Mouse (Mus musculus) neural tube, embryonic 13.5 days (tissue): ENCODE data around the gene B230118H07Rik. TPM values are rescaled to one million over a fixed set of nuclear protein-coding genes. Genes with fewer than 3 reads are reported as not detected.

Experiments used
- ATAC-seq: fragments of 200-750 bp; cut with Nextera tagmentation; 2 replicates; pipeline ENCODE4 v1.8.0; 2017; ENCODE audit warnings: low read depth, mild to moderate bottlenecking, moderate TSS enrichment, moderate library complexity
- H3K27ac ChIP-seq: fragments of 300-500 bp; sonication (generic); replicated peaks from 2 replicates; pipeline ENCODE4 v1.5.1; 2015; ENCODE audit warnings: moderate library complexity, mild to moderate bottlenecking, inconsistent platforms
- H3K27me3 ChIP-seq: fragments of 300-500 bp; sonication (generic); 2 replicates; pipeline ENCODE4 v1.6.1; 2015; ENCODE audit warnings: mild to moderate bottlenecking, inconsistent platforms
- H3K36me3 ChIP-seq: fragments of 300-500 bp; sonication (generic); 2 replicates; pipeline ENCODE4 v1.6.1; 2015; ENCODE audit warnings: mild to moderate bottlenecking, inconsistent platforms
- H3K4me1 ChIP-seq: fragments of 300-500 bp; sonication (generic); replicated peaks from 2 replicates; pipeline ENCODE4 v1.6.1; 2015; ENCODE audit warnings: inconsistent platforms
- H3K4me2 ChIP-seq: fragments of 300-500 bp; sonication (generic); 2 replicates; pipeline ENCODE4 v1.6.1; 2015; ENCODE audit warnings: inconsistent platforms, mild to moderate bottlenecking, moderate library complexity
- H3K4me3 ChIP-seq: fragments of 300-500 bp; sonication (generic); 2 replicates; pipeline ENCODE4 v1.5.1; 2015; ENCODE audit warnings: mild to moderate bottlenecking, inconsistent platforms
- H3K9ac ChIP-seq: fragments of 300-500 bp; sonication (generic); 2 replicates; pipeline ENCODE4 v1.6.1; 2015; ENCODE audit warnings: moderate library complexity, mild to moderate bottlenecking, inconsistent platforms
- H3K9me3 ChIP-seq: fragments of 300-500 bp; sonication (generic); 2 replicates; pipeline ENCODE4 v1.6.1; 2016; ENCODE audit warnings: inconsistent platforms
- WGBS: fragments of 180-500 bp; shearing (Covaris S2); methylation state at CpG from one replicate; pipeline ENCODE4 v1.1.7; 2015; 5-methylcytosine and 5-hydroxymethylcytosine counted together
- polyA plus RNA-seq: library from polyadenylated mRNA; unstranded; fragments of >200 nt; fragmentation: Nextera tagmentation; extraction: Ambion mirVana; gene quantifications from 2 replicates; pipeline ENCODE4 v1.2.1, GENCODE M21; 2015

Gene B230118H07Rik
- polyA plus RNA-seq, 1 experiment from 2014 or later = 66.7 TPM

DNA sequence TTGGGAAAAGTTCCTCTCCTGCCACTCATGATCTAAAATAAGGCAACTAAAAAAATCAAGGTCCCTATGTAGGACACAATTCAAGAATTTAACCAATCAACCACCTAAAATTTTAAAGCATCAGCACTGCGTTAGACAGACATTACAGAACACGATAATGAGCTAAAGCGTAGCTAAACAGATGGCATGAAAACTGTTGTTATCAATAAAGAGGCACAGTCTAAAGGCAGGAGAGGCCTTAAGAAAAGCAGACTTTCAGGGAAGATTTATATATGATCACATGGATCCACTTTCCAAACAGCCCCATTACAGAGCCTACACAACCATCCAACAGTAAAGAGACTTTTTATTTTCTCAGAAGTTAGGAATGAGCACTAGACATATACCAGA, 16.4 kb upstream of the B230118H07Rik start:
- peak; percentile 54; the same call in 1 of the 2 replicates for ATAC-seq
- WGBS = 56% methylated on average over 3 of the region's 3 CpGs
- Histone ChIP-seq H3K27me3 (no peaks in the 10 kb centered on the region), H3K27ac (0 out of 2 replicates have a peak overlapping the region, but pooled peaks have one; percentile 14), H3K4me1 (peaks cover 5% of the 10 kb centered on the region; the same call in 1 of the 2 replicates), H3K4me3 (no peak overlapping the region), H3K4me2 (no peak overlapping the region), H3K9ac (no peak overlapping the region), H3K36me3 (no peaks in the 10 kb centered on the region), H3K9me3 (no peaks in the 10 kb centered on the region)

DNA sequence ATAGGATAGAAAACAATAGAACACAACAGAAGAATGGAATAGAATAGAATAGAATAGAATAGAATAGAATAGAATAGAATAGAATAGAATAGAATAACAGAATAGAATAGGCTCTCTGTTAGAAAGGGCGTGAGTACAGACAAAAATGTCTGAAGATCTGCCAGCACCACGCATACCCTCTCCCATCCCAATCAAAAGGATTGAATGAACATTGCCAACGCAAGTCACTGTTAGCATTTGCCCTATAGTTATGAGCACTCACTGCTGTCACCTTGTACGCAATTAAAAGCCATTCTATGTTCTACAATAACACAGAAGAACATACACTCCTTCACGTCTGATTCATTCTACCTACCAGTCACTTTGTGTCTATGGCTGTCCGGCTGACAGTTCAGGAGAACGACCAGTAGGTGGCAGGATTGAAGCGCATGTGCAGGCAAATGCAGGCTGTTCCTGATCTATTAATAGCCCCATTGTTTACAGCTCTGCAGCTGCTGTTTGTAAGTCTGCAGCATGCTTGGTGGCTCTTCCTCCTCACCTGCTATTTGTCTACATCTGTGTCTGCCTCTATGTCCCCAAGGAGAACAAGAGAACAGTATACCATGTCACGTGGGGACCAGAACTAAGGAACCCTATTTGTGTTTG, 15.8 kb upstream of the B230118H07Rik start:
- no peaks in the 10 kb centered on the region for H3K36me3 ChIP-seq
- no peak overlapping the region for H3K4me3 ChIP-seq
- 0 out of 2 replicates have a peak overlapping the region, but pooled peaks have one; percentile 14 for H3K27ac ChIP-seq
- peak; percentile 89 for ATAC-seq
- H3K27me3 ChIP-seq = no peaks in the 10 kb centered on the region
- H3K9ac ChIP-seq = no peak overlapping the region
- peaks cover 5% of the 10 kb centered on the region; the same call in 1 of the 2 replicates for H3K4me1 ChIP-seq
- no peaks in the 10 kb centered on the region for H3K9me3 ChIP-seq
- no peak overlapping the region for H3K4me2 ChIP-seq
- 20% methylated on average over 9 of the region's 9 CpGs for WGBS

DNA sequence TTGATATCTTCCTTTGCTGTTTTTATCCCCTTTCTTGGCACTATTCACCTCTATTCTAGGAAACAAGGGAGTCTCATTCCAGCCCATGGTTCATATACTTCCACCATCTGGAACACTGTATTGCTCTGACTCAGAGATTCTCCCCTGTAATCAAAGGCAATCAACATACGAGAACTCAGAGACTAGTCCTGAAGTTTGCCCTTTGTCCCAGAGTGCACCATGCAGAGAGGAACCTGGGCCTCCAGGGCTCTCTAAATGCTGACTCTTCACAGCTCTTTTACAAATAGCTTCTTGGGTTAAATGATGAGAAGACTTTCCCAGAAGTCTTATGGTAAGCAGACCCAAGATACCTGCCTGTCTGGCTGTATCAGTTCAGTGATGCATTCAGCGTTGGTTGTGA, 11.2 kb upstream of the B230118H07Rik start:
- no peak overlapping the region for H3K4me2 ChIP-seq
- H3K9ac ChIP-seq = no peak overlapping the region
- H3K4me1 ChIP-seq = peaks cover 2% of the 10 kb centered on the region; the same call in 1 of the 2 replicates
- H3K27me3 ChIP-seq = no peaks in the 10 kb centered on the region; the same call in 1 of the 2 replicates
- no peaks in the 10 kb centered on the region for H3K9me3 ChIP-seq
- no peaks in the 10 kb centered on the region for H3K36me3 ChIP-seq
- H3K4me3 ChIP-seq = no peak overlapping the region
- no peak for ATAC-seq
- 68% methylated on average over 2 of the region's 2 CpGs for WGBS
- no peak overlapping the region for H3K27ac ChIP-seq

DNA sequence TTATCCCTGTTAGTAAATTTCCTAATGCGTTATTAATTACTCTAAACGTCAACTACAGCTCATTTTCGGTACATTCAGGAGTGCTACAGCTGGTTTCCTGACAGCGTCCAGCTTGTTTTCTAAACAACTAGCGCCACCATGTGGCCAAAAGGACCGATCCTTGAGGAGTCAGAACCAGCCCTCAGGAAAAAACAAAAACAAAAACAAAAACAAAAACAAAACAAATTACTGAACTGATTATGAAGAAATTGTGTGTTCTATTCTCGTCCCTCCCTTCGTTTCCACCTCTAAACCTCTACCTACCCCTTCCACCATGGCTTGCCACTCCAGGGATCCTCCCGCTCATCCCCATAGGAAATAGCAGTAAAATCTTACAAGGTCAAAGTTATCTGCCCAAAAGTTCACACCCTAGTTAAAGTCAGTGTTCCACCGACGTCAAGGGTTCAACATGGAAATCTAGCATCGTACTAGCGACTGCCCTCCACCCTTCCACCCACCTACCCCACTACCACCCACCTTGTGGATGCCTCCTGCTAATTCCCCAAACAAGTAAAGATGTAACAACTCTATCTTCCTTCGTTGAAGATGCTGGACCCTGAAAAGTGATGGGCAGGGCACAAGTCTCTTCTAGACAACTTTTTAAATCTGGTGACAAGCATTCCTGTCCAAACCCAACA, 3.7 kb upstream of the B230118H07Rik start:
- Histone ChIP-seq H3K4me2 (peak overlapping the region; percentile 61), H3K27ac (no peak overlapping the region), H3K4me3 (peak overlapping the region; percentile 27), H3K4me1 (peaks cover 16% of the 10 kb centered on the region), H3K36me3 (no peaks in the 10 kb centered on the region), H3K27me3 (peaks cover 3% of the 10 kb centered on the region; the same call in 1 of the 2 replicates), H3K9me3 (no peaks in the 10 kb centered on the region), H3K9ac (peak overlapping the region; percentile 55; the same call in 1 of the 2 replicates)
- WGBS = 19% methylated on average over 14 of the region's 14 CpGs
- ATAC-seq = peak; percentile 88

DNA sequence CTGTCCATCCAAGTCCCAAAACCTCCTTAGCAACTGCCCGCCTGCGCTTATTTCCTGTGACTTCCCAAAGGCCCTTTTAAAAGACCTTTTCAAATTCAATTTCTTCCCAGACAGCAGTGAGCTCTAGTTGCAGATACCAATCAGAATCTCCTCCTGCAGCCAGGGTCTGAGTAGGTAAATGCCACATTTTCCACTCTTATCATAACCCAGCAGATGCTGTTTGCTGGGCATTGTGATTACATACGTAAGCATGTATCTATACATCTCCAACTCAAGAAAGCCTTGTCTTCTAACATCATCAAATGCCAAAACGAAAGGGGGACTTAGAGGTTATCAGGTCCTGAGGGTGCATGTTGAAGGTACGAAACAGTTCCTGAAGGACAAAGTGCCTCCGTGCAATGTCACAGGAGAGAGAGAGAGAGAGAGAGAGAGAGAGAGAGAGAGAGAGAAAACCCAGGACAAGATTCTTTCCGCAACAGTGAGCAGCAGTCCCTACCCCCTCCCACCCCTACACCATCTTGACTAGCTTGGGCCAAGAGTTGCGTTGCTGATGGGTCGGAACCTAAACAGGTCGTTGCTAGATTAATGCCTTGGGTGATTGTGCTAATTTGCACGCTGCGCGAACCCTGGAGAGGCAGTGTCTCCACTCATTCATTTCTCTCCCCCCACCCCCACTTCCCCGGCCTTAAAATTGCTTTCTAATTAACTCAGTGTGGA, 3.0 kb upstream of the B230118H07Rik start:
- Histone ChIP-seq H3K36me3 (no peaks in the 10 kb centered on the region), H3K27ac (no peak overlapping the region)
- 25% methylated on average over 14 of the region's 14 CpGs for WGBS

DNA sequence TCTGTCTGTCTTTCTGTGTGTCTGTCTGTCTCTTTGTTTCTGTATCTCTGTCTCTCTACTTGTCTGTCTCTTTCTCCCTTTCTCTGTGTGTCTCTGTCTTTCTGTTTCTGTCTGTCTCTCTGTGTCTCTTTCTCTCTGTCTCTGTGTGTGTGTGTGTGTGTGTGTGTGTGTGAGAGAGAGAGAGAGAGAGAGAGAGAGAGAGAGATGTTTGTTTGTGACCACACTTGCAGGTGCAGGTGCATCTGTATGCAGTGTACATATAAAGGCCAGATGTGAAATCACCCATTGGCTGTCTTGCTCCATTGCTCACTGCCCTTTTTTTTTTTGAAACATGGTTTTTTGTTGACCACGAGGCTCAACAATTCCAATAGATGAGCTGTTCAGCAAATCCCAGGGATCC, 1.1 kb upstream of the B230118H07Rik start:
- Histone ChIP-seq H3K4me2 (no peak overlapping the region), H3K4me3 (no peak overlapping the region), H3K9me3 (no peaks in the 10 kb centered on the region), H3K36me3 (no peaks in the 10 kb centered on the region), H3K4me1 (peaks cover 16% of the 10 kb centered on the region), H3K27me3 (peaks cover 3% of the 10 kb centered on the region; the same call in 1 of the 2 replicates), H3K9ac (no peak overlapping the region), H3K27ac (no peak overlapping the region)
- no peak for ATAC-seq
- WGBS = 62% methylated on average over 1 of the region's 1 CpGs

More for the DNA sequence above, 3.0 kb upstream of the B230118H07Rik start:
- Histone ChIP-seq H3K4me2 (peak overlapping the region; percentile 61), H3K9me3 (no peaks in the 10 kb centered on the region), H3K9ac (peak overlapping the region; percentile 55; the same call in 1 of the 2 replicates), H3K4me3 (peak overlapping the region; percentile 27), H3K4me1 (peaks cover 16% of the 10 kb centered on the region), H3K27me3 (peaks cover 3% of the 10 kb centered on the region; the same call in 1 of the 2 replicates)
- ATAC-seq = peak; percentile 75

DNA sequence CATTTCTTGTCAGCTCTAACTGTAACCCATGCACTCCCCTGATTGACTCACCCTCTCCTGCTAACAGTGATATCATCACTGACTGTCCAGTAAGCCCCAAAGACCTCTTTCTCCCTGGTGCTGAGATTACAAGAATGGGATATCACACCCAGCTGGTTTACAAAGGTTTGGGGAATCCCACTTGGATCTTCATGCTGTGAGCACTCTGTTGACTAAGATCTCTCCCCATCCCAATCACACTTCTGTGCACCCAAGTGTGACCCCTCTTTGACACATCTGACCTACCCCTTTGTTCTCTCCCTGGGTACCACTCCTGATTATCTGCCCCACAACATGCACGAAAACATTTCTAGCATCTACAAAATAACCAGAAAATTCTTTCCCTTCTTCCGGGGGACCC, 971 bp downstream of the B230118H07Rik start:
- no peaks in the 10 kb centered on the region for H3K9me3 ChIP-seq
- ATAC-seq = no peak
- peaks cover 16% of the 10 kb centered on the region for H3K4me1 ChIP-seq
- 74% methylated on average over 2 of the region's 2 CpGs for WGBS
- no peak overlapping the region for H3K4me2 ChIP-seq
- H3K9ac ChIP-seq = no peak overlapping the region
- H3K27ac ChIP-seq = no peak overlapping the region
- no peak overlapping the region for H3K4me3 ChIP-seq
- no peaks in the 10 kb centered on the region for H3K36me3 ChIP-seq
- peaks cover 3% of the 10 kb centered on the region; the same call in 1 of the 2 replicates for H3K27me3 ChIP-seq

DNA sequence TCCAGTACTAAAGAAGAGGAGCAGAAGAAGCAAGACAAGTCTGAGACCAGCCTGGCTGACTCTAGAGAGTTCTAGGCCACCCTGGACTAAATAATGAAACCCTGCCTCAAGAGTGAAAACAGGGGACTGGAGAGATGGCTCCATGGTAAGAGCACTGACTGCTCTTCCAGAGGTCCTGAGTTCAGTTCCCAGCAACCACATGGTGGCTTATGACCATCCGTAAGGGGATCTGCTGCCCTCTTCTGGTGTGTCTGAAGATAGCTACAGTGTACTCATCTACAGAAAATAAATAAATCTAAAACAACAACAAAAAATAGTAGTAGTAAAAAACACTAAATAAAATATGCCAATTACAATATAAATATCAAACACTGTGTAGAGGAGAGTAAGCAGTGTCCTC, 3.5 kb downstream of the B230118H07Rik start:
- no peak overlapping the region for H3K9ac ChIP-seq
- no peak overlapping the region for H3K27ac ChIP-seq
- peaks cover 8% of the 10 kb centered on the region; the same call in 1 of the 2 replicates for H3K4me1 ChIP-seq
- no peak overlapping the region for H3K4me2 ChIP-seq
- 0 out of 2 replicates have a peak, but pooled peaks cover under 1% of the 10 kb centered on the region for H3K27me3 ChIP-seq
- ATAC-seq = no peak
- no peaks in the 10 kb centered on the region for H3K9me3 ChIP-seq
- H3K4me3 ChIP-seq = no peak overlapping the region
- no peaks in the 10 kb centered on the region for H3K36me3 ChIP-seq
- WGBS = 94% methylated on average over 1 of the region's 1 CpGs

DNA sequence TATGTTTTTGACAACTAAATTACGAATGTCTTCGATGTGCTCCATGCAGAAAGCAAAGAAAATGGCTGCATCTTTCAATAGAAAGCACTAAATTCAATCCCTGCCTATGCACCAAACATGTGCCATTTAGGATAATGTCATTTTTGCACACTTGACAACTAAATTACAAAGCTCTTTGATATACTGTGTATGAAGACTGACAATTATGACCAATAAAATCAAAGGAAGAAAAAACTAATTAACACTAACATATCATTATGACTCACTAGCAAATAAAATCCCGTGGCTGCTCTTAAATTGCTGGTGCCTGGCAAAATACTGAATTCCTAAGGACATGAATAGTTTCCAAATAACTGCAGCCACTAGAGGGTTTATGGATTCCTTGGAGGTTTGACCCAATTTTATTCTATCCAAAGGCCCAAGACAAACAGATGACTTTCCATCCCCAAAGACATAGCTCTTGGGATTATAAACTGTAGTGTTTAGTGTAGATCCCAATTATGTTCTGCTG, 9.4 kb downstream of the B230118H07Rik start:
- 70% methylated on average over 3 of the region's 3 CpGs for WGBS
- ATAC-seq = peak; percentile 59; the same call in 1 of the 2 replicates
- H3K27ac ChIP-seq = peak overlapping the region; percentile 67

DNA sequence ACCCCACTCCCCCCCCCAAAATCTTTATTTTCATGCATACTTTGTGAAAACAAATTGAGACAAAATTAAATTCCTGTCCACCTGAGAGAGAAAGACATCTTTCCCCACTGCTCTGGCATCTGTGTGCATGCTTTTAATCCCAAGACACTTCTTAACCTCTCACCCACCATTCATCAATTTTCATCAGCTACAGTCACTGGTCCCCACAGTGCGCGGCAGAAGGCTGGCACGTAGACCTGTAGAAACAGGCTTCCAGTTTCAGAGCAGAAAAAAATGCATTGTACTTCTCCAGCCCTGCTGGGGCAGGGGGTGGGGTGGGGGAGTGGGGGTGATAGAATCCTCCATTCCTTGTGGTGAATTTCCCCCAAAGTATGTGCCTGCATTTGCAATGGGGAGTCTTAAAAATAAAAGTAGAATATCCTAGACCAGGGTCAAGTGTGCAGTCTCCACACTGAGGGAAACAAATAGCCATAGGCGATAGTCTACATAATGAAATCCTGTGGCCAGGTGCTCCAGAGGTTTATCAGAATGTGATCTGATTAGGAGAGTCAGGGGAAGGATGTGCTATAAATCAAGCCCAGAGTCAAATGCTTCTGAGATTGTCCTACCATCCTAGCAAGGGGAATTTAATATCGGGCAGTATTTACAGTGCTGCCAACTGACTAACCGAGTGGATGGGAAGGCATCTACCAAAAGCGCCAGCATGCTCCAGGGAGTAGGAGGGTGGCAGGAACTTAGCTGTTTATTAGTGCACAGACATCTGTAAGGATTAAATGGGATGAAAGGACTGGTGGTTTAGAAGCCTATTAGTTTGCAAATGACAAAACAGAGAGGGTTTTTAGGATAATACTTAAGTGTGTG, 10.1 kb downstream of the B230118H07Rik start:
- Histone ChIP-seq H3K4me1 (peaks cover 11% of the 10 kb centered on the region), H3K27me3 (no peaks in the 10 kb centered on the region), H3K4me2 (no peak overlapping the region), H3K36me3 (no peaks in the 10 kb centered on the region), H3K4me3 (no peak overlapping the region), H3K27ac (peak overlapping the region; percentile 67), H3K9me3 (no peaks in the 10 kb centered on the region), H3K9ac (no peak overlapping the region)
- ATAC-seq = peak; percentile 84
- WGBS = 35% methylated on average over 7 of the region's 7 CpGs

More for the DNA sequence above, 9.4 kb downstream of the B230118H07Rik start:
- H3K27me3 ChIP-seq = no peaks in the 10 kb centered on the region
- no peak overlapping the region for H3K4me2 ChIP-seq
- H3K36me3 ChIP-seq = no peaks in the 10 kb centered on the region
- no peak overlapping the region for H3K4me3 ChIP-seq
- H3K9ac ChIP-seq = no peak overlapping the region
- H3K9me3 ChIP-seq = no peaks in the 10 kb centered on the region
- peaks cover 11% of the 10 kb centered on the region for H3K4me1 ChIP-seq
